Mouse (Mus musculus) gonadal fat pad, adult 2 months (tissue): Measurements from ENCODE around the gene Vmn1r116. TPM values are rescaled to one million over a fixed set of nuclear protein-coding genes. Genes with fewer than 3 reads are reported as not detected.
"Not testable (repeated sequence)": the region's sequence is repeated elsewhere in the genome, so short reads cannot be mapped to it uniquely, and the experiment has no call there.

Source experiments
- DNase-seq: peaks from one replicate; pipeline ENCODE4 v3.0.0-alpha.2; 2012; ENCODE audit warnings: low read depth
- polyA plus RNA-seq: library from polyadenylated mRNA; depleted of rRNA; stranded (reverse); fragments of >200 nt; gene quantifications from 2 replicates; pipeline ENCODE4 v1.2.3, GENCODE M21; 2012; rRNA removed

The Vmn1r116 gene
- not detected in 2 replicates for polyA plus RNA-seq

DNA sequence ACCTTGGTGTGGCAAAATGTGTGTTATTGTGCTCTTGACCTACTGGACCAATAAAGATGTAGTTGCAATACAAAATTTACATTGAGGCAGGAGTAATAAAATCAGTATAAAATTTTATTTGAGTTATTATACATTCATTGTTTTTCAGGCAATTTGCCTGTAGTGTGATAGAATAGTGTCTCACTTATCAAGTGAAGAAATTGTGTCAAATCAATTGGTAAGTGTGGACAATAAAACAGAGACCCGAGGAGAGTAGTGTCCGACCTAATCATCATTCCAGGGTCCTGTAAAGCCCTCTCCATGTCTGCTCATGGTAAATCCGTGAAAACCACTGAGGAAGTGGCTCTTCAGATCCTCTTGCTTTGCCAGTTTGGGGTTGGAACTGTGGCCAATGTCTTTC, at the start of gene Vmn1r116:
Gene Vmn1r116, plus strand, starts transcription at position 301 of the 400 bp plus-strand sequence.
- DNase-seq: not testable (repeated sequence)

DNA sequence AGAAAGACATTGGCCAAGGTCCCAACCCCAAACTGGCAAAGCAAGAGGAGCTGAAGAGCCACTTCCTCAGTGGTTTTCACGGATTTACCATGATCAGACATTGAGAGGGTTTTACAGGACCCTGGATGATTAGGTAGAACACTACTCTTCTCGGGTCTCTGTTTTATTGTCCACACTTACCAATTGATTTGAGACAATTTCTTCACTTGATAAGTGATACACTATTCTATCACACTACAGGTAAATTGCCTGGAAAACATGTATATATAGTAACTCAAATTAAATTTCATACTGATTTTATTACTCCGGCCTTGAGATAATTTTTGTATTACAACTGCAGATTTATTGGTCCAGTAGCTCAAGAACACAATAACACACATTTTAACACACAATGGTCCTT, 27.2 kb upstream of the Vmn1r116 start, which contains the start of gene Vmn1r115:
Gene Vmn1r115, minus strand, starts transcription at position 101 of the 400 bp plus-strand sequence.
- DNase-seq: not testable (repeated sequence)

DNA sequence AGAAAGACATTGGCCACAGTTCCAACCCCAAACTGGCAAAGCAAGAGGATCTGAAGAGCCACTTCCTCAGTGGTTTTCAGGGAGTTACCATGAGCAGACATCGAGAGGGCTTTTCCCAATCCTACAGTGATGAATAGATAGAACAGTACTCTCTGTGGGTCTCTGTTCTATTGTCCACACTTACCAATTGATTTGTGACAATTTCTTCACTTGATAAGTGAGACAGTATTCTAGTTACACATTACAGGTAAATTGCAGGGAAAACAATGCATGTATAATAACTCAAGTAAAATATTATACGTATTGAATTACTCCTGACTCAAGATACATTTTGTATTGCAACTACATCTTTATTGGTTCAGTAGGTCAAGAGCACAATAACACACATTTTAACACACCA, 12.0 kb downstream of the Vmn1r116 start, which contains the start of gene Vmn1r117:
Gene Vmn1r117, minus strand, starts transcription at position 101 of the 400 bp plus-strand sequence.
- not testable (repeated sequence) for DNase-seq

DNA sequence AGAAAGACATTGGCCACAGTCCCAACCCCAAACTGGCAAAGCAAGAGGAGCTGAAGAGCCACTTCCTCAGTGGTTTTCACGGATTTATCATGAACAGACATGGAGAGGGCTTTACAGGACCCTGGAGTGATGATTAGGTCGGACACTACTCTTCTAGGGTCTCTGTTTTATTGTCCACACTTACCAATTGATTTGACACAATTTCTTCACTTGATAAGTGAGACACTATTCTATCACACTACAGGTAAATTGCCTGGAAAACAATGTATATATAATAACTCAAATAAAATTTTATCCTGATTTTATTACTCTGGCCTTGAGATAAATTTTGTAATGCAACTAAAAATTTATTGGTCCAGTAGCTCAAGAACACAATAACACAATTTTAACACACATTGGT, 40.2 kb downstream of the Vmn1r116 start, which contains the start of gene Vmn1r118:
Gene Vmn1r118, minus strand, starts transcription at position 101 of the 400 bp plus-strand sequence.
- DNase-seq: not testable (repeated sequence)

Other genes with a start within 250 kb of the Vmn1r116 start
- not detected in 2 replicates for gene Vmn1r107, start 203.3 kb upstream of the Vmn1r116 start, polyA plus RNA-seq
- gene Vmn1r111, start 169.0 kb upstream of the Vmn1r116 start, polyA plus RNA-seq: not detected in 2 replicates
- not detected in 2 replicates for gene Gm10668, start 141.6 kb upstream of the Vmn1r116 start, polyA plus RNA-seq
- not detected in 2 replicates for gene Vmn1r112, start 101.1 kb upstream of the Vmn1r116 start, polyA plus RNA-seq
- not detected in 2 replicates for gene Vmn1r113, start 85.0 kb upstream of the Vmn1r116 start, polyA plus RNA-seq
- not detected in 2 replicates for gene Vmn1r114, start 60.1 kb upstream of the Vmn1r116 start, polyA plus RNA-seq
- gene Vmn1r115, start 27.3 kb upstream of the Vmn1r116 start, polyA plus RNA-seq: not detected in 2 replicates
- not detected in 2 replicates for gene Vmn1r117, start 11.9 kb downstream of the Vmn1r116 start, polyA plus RNA-seq
- not detected in 2 replicates for gene Vmn1r118, start 40.1 kb downstream of the Vmn1r116 start, polyA plus RNA-seq
- not detected in 2 replicates for gene Vmn1r119, start 140.2 kb downstream of the Vmn1r116 start, polyA plus RNA-seq
- not detected in 2 replicates for gene Vmn1r120, start 181.5 kb downstream of the Vmn1r116 start, polyA plus RNA-seq
- not detected in 2 replicates for gene Vmn1r121, start 226.3 kb downstream of the Vmn1r116 start, polyA plus RNA-seq